Mouse (Mus musculus) spleen, postnatal 4 days (tissue): ENCODE data around the gene Mul1.
"Not testable (repeated sequence)": the region's sequence is repeated elsewhere in the genome, so short reads cannot be mapped to it uniquely, and the experiment has no call there.

Experiments used
- DNase-seq, 2 experiments: peaks; one replicate each; pipeline ENCODE4 v3.0.0; 2022; ENCODE audit warnings: low spot score in 2 of 2

The Mul1 gene

GRCm38 (mm10) chr4:138434347-138435316, at the start of gene Mul1:
TSS of gene Mul1 (plus strand) at chr4:138434671.
- DNase-seq = peak; percentile 92 to 95

- no peak for DNase-seq
These were observed 40.8 kb upstream of the Mul1 start for GRCm38 (mm10) chr4:138393703-138394102.

GRCm38 (mm10) chr4:138395087-138395970, 39.1 kb upstream of the Mul1 start:
- no peak for DNase-seq

- DNase-seq = no peak
These were observed 38.4 kb upstream of the Mul1 start, which contains the start of gene Fam43b for GRCm38 (mm10) chr4:138395971-138396645. TSS of gene Fam43b (minus strand) at chr4:138396528.

GRCm38 (mm10) chr4:138396711-138397110, 37.8 kb upstream of the Mul1 start:
- no peak for DNase-seq

- peak in 1 of 2 experiments; percentile 78 for DNase-seq
These were observed 29.7 kb upstream of the Mul1 start for GRCm38 (mm10) chr4:138404806-138405205.

GRCm38 (mm10) chr4:138407479-138408194, 26.8 kb upstream of the Mul1 start:
- no peak for DNase-seq

- DNase-seq = no peak
These were observed 23.5 kb upstream of the Mul1 start for GRCm38 (mm10) chr4:138411011-138411410.

GRCm38 (mm10) chr4:138411504-138412121, 22.9 kb upstream of the Mul1 start:
- DNase-seq = no peak

- DNase-seq = no peak
These were observed 19.7 kb upstream of the Mul1 start for GRCm38 (mm10) chr4:138414725-138415124.

- DNase-seq = no peak
These were observed 18.5 kb upstream of the Mul1 start for GRCm38 (mm10) chr4:138415991-138416390.

GRCm38 (mm10) chr4:138416414-138416813, 18.1 kb upstream of the Mul1 start:
- DNase-seq = no peak

- no peak for DNase-seq
These were observed 16.6 kb upstream of the Mul1 start for GRCm38 (mm10) chr4:138417882-138418281.

GRCm38 (mm10) chr4:138418340-138418957, 16.0 kb upstream of the Mul1 start:
- no peak for DNase-seq

- no peak for DNase-seq
These were observed 9.4 kb upstream of the Mul1 start for GRCm38 (mm10) chr4:138425028-138425427.

GRCm38 (mm10) chr4:138425604-138426003, 8.9 kb upstream of the Mul1 start:
- DNase-seq = not testable (repeated sequence)

- DNase-seq = peak; percentile 68 to 83
These were observed 7.4 kb upstream of the Mul1 start for GRCm38 (mm10) chr4:138426778-138427705.

- peak; percentile 33 to 69 for DNase-seq
These were observed 4.7 kb upstream of the Mul1 start for GRCm38 (mm10) chr4:138429778-138430177.

- no peak for DNase-seq
These were observed 3.1 kb upstream of the Mul1 start for GRCm38 (mm10) chr4:138431340-138431739.
